Mouse (Mus musculus) CH12F3 (cell line): ENCODE measurements around the gene Pank1.

ENCODE experiments used
- in situ Hi-C: fragments of 300-500 bp; cut with MboI; formaldehyde crosslinking; loops from 2 replicates; pipeline ENCODE4 v1.14.3; 2020; ENCODE audit warnings: low sequenced_read_pairs

The Pank1 gene

GRCm38 (mm10) chr19:34881160-34881559, 1.9 kb upstream of the Pank1 start:
- in situ Hi-C loops: no loop called here

GRCm38 (mm10) chr19:34879624-34880023, 369 bp upstream of the Pank1 start:
- in situ Hi-C loops: no loop called here

- in situ Hi-C loops: no loop called here
Observed at GRCm38 (mm10) chr19:34877898-34878602, 1.2 kb downstream of the Pank1 start.

GRCm38 (mm10) chr19:34876676-34877075, 2.6 kb downstream of the Pank1 start:
- in situ Hi-C loops: no loop called here

- in situ Hi-C loops: no loop called here
Observed at GRCm38 (mm10) chr19:34869375-34869774, 9.9 kb downstream of the Pank1 start.

- in situ Hi-C loops: no loop called here
Observed at GRCm38 (mm10) chr19:34868093-34868741, 11.0 kb downstream of the Pank1 start.

GRCm38 (mm10) chr19:34863737-34864136, 15.5 kb downstream of the Pank1 start:
- in situ Hi-C loops: no loop called here

- in situ Hi-C loops: no loop called here
Observed at GRCm38 (mm10) chr19:34856021-34856651, 23.1 kb downstream of the Pank1 start.

- in situ Hi-C loops: no loop called here
Observed at GRCm38 (mm10) chr19:34851161-34851560, 28.1 kb downstream of the Pank1 start.

GRCm38 (mm10) chr19:34849426-34849825, 29.8 kb downstream of the Pank1 start:
- in situ Hi-C loops: no loop called here

- in situ Hi-C loops: no loop called here
Observed at GRCm38 (mm10) chr19:34848164-34848563, 31.1 kb downstream of the Pank1 start.

- in situ Hi-C loops: no loop called here
Observed at GRCm38 (mm10) chr19:34847103-34847502, 32.2 kb downstream of the Pank1 start.

GRCm38 (mm10) chr19:34846508-34847038, 32.7 kb downstream of the Pank1 start:
- in situ Hi-C loops: no loop called here

GRCm38 (mm10) chr19:34846005-34846404, 33.2 kb downstream of the Pank1 start:
- in situ Hi-C loops: no loop called here

- in situ Hi-C loops: no loop called here
Observed at GRCm38 (mm10) chr19:34845331-34845730, 33.9 kb downstream of the Pank1 start.

GRCm38 (mm10) chr19:34844760-34845159, 34.5 kb downstream of the Pank1 start:
- in situ Hi-C loops: no loop called here

GRCm38 (mm10) chr19:34844047-34844446, 35.2 kb downstream of the Pank1 start:
- in situ Hi-C loops: no loop called here

GRCm38 (mm10) chr19:34841719-34842506, 37.3 kb downstream of the Pank1 start:
- in situ Hi-C loops: no loop called here

- in situ Hi-C loops: no loop called here
Observed at GRCm38 (mm10) chr19:34838624-34839023, 40.6 kb downstream of the Pank1 start.

GRCm38 (mm10) chr19:34831702-34832101, 47.6 kb downstream of the Pank1 start:
- in situ Hi-C loops: no loop called here
